In genomic region chr17:3509841-3510240, GRCm38 (mm10) we compare ENCODE assay signal across 9 mouse cellular contexts. TPM values are rescaled to one million over a fixed set of nuclear protein-coding genes. Genes with fewer than 3 reads are reported as not detected.
DNase-seq lines count a peak whose midpoint lies in the region; ATAC-seq and TF ChIP-seq lines count a peak whose summit lies in the region.
"Had no signal": no experiment of that assay in that cellular context is flagged by ENCODE, and none has a peak within 500 bp of the region (broad histone marks: within the 10 kb centered on the region; RNA-seq: fewer than 3 reads in every experiment).

No protein-coding gene starts in this region.

- no peak overlapping the region for H3K4me3 ChIP-seq in kidney, embryonic 15.5 days (replicated peaks)
- H3K4me3 ChIP-seq in liver, adult 2 months (ENCODE audit: insufficient read depth, low read depth, low read length) = no peak overlapping the region
- no peak overlapping the region for H3K4me3 ChIP-seq in stomach, embryonic 14.5 days (ENCODE audit: low read depth, low read length)
- H3K4me3 ChIP-seq: embryonic facial prominence, embryonic 12.5 days had no signal

- 0 out of 2 replicates have a peak, but pooled peaks cover 5% of the 10 kb centered on the region for H3K36me3 ChIP-seq in kidney, embryonic 15.5 days
- peaks cover 4% of the 10 kb centered on the region; the same call in 1 of the 2 replicates for H3K36me3 ChIP-seq in liver, adult 2 months (ENCODE audit: control insufficient read depth, insufficient read depth, low read length)
- no peaks in the 10 kb centered on the region; the same call in 1 of the 2 replicates for H3K36me3 ChIP-seq in stomach, embryonic 14.5 days (ENCODE audit: control insufficient read depth, insufficient read depth, low read length)

- H3K27ac ChIP-seq in kidney, embryonic 15.5 days = no peak overlapping the region
- H3K27ac ChIP-seq in liver, adult 2 months (replicated peaks; ENCODE audit: insufficient read depth, low read depth, low read length) = no peak overlapping the region
- no peak overlapping the region for H3K27ac ChIP-seq in stomach, embryonic 14.5 days (ENCODE audit: low read length)
- H3K27ac ChIP-seq: embryonic facial prominence, embryonic 12.5 days had no signal

- peak; percentile 94 for TF ChIP-seq CTCF in liver, adult 2 months (IDR thresholded peaks at IDR 0.05; ENCODE audit: low read depth, low read length)

- H3K9ac ChIP-seq in kidney, embryonic 15.5 days = no peak overlapping the region
- no peak overlapping the region for H3K9ac ChIP-seq in liver, adult 2 months (ENCODE audit: low read depth, low read length)
- no peak overlapping the region for H3K9ac ChIP-seq in stomach, embryonic 14.5 days (replicated peaks; ENCODE audit: low read depth, low read length)
- H3K9ac ChIP-seq: embryonic facial prominence, embryonic 12.5 days had no signal

- DNase-seq in B cell, adult 2 months = peak; percentile 36 to 46
- peak; percentile 45 to 67 for DNase-seq in cerebellum, postnatal 4 days (ENCODE audit: low spot score in 2 of 2)
- DNase-seq in gastrocnemius, postnatal 25 days = peak; percentile 14
- DNase-seq in liver, adult 2 months (ENCODE audit: extremely low read depth, low read depth, low spot score) = peak; percentile 65
- DNase-seq in naive thymus-derived CD4-positive, alpha-beta T cell, adult 2 months (ENCODE audit: low read depth) = peak; percentile 63

- H3K9me3 ChIP-seq in kidney, embryonic 15.5 days (replicated peaks) = no peaks in the 10 kb centered on the region
- H3K9me3 ChIP-seq in stomach, embryonic 14.5 days (ENCODE audit: control insufficient read depth, low read depth, low read length) = no peaks in the 10 kb centered on the region
- H3K9me3 ChIP-seq: embryonic facial prominence, embryonic 12.5 days had no signal

- WGBS in kidney, embryonic 15.5 days = 11% methylated on average over 1 of the region's 1 CpGs
- 13% methylated on average over 1 of the region's 1 CpGs for WGBS in liver, adult 2 months
- 17% methylated on average over 1 of the region's 1 CpGs for WGBS in stomach, embryonic 14.5 days

- no peak for TF ChIP-seq POLR2A in liver, adult 2 months (IDR thresholded peaks at IDR 0.05; ENCODE audit: extremely low read depth, insufficient read depth, low read length)

- ATAC-seq in activated CD4-positive, CD25-positive, alpha-beta regulatory T cell, adult 4 months = peak; percentile 71
- ATAC-seq in kidney, embryonic 15.5 days (replicated peaks; ENCODE audit: low FRiP score) = 0 out of 2 replicates have a peak, but pooled peaks have one; percentile 62
- peak; percentile 58; the same call in 1 of the 2 replicates for ATAC-seq in stomach, embryonic 14.5 days (ENCODE audit: insufficient number of reproducible peaks, insufficient read depth, low FRiP score, low read depth)

- H3K27me3 ChIP-seq in kidney, embryonic 15.5 days = no peaks in the 10 kb centered on the region
- H3K27me3 ChIP-seq in liver, adult 2 months (ENCODE audit: control insufficient read depth, insufficient read depth, low read length) = no peaks in the 10 kb centered on the region
- H3K27me3 ChIP-seq in stomach, embryonic 14.5 days (ENCODE audit: control insufficient read depth, insufficient read depth, low read length) = no peaks in the 10 kb centered on the region
- H3K27me3 ChIP-seq: embryonic facial prominence, embryonic 12.5 days had no signal

- H3K4me2 ChIP-seq in kidney, embryonic 15.5 days = no peak overlapping the region
- no peak overlapping the region for H3K4me2 ChIP-seq in stomach, embryonic 14.5 days (replicated peaks; ENCODE audit: low read depth, low read length)
- H3K4me2 ChIP-seq: embryonic facial prominence, embryonic 12.5 days had no signal

- no peaks in the 10 kb centered on the region for H3K4me1 ChIP-seq in kidney, embryonic 15.5 days
- no peaks in the 10 kb centered on the region for H3K4me1 ChIP-seq in liver, adult 2 months (ENCODE audit: control insufficient read depth, insufficient read depth, low read length)
- H3K4me1 ChIP-seq in stomach, embryonic 14.5 days (ENCODE audit: control insufficient read depth, insufficient read depth, low read length) = no peaks in the 10 kb centered on the region
- H3K4me1 ChIP-seq: embryonic facial prominence, embryonic 12.5 days had no signal

- no peaks in the 10 kb centered on the region for H3K79me2 ChIP-seq in liver, adult 2 months (ENCODE audit: control insufficient read depth, insufficient read depth, low read length)

RNA-seq across cellular contexts. Expression of gene Cldn20, which starts 22.5 kb away (rescaled TPM):
- not detected for polyA plus RNA-seq in activated CD4-positive, CD25-positive, alpha-beta regulatory T cell, adult 4 months (2017; shearing (Covaris generic))
- total RNA-seq in gastrocnemius, postnatal 25 days (2021) = not detected
- polyA plus RNA-seq in kidney, embryonic 15.5 days (2015; fragmentation: Nextera tagmentation; extraction: Ambion mirVana) = 0.42 TPM in 1 of 2 replicates, not detected in the other
- 0.34 TPM in 1 of 2 replicates, not detected in the other for total RNA-seq in liver, adult 2 months (2014; rRNA removed)
- polyA plus RNA-seq in liver, adult 2 months (2012; rRNA removed) = 0.24 TPM in 1 of 2 replicates, not detected in the other
- 0.55 and 0.70 TPM in 2 replicates for polyA plus RNA-seq in stomach, embryonic 14.5 days (2014; fragmentation: Nextera tagmentation; extraction: Ambion mirVana)

RNA-seq across cellular contexts. Expression of gene Tfb1m, which starts 47.7 kb away (rescaled TPM):
- 1 to 10 TPM; 6.0 to 8.9 TPM for polyA plus RNA-seq in activated CD4-positive, CD25-positive, alpha-beta regulatory T cell, adult 4 months (2017; shearing (Covaris generic))
- 1 to 10 TPM; 6.3 to 7.6 TPM for total RNA-seq in gastrocnemius, postnatal 25 days (2021)
- polyA plus RNA-seq in kidney, embryonic 15.5 days (2015; fragmentation: Nextera tagmentation; extraction: Ambion mirVana) = 16.8 and 17.3 TPM in 2 replicates
- total RNA-seq in liver, adult 2 months (2014; rRNA removed) = 14.2 and 15.8 TPM in 2 replicates
- 3.3 and 5.0 TPM in 2 replicates for polyA plus RNA-seq in liver, adult 2 months (2012; rRNA removed)
- polyA plus RNA-seq in stomach, embryonic 14.5 days (2014; fragmentation: Nextera tagmentation; extraction: Ambion mirVana) = 17.6 and 20.1 TPM in 2 replicates

Comparison
In these comparisons a context has a peak if more than half of its experiments do, and no peak if none do; other contexts are left out.
1. DNase-seq: peak in every context shown above with its lines; median percentile 65 in liver, adult 2 months; 63 in naive thymus-derived CD4-positive, alpha-beta T cell, adult 2 months; 56 in cerebellum, postnatal 4 days; 41 in B cell, adult 2 months; 14 in gastrocnemius, postnatal 25 days.